ENCODE assay signal across 17 mouse cellular contexts in the genomic region with DNA sequence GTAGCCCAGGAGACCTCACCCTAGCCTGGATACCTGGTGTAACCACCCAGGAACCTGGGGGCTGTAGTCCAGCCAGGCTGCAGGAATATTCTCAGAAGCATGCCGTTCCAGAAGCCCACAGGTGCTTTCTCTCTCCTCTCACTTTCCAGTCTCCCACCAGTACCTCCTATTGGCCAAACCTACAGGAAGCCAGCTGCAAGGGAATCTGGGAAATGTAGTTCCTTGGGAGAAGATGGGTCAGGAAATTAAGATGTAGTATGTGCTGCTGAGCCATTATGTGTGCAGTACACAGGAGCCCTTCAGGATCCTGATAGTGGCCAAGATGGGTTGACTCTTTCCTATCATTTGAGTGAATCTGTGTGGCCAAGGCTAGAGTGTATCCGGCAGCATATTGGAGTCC.
DNase-seq lines count a peak whose midpoint lies in the region; ATAC-seq and TF ChIP-seq lines count a peak whose summit lies in the region.
"Had no signal": no experiment of that assay in that cellular context is flagged by ENCODE, and none has a peak within 500 bp of the region (broad histone marks: within the 10 kb centered on the region; RNA-seq: fewer than 3 reads in every experiment).

No protein-coding gene starts in this region.

- no peak overlapping the region for H3K4me3 ChIP-seq in forebrain, postnatal 0 days (ENCODE audit: low read depth, low read length)
- no peak overlapping the region for H3K4me3 ChIP-seq in forebrain, embryonic 12.5 days (replicated peaks)
- H3K4me3 ChIP-seq: forebrain, embryonic 13.5 days; gastrocnemius, adult 2 months; heart, embryonic 13.5 days; lung, embryonic 15.5 days had no signal

- H3K9me3 ChIP-seq in forebrain, postnatal 0 days (ENCODE audit: low read length) = no peaks in the 10 kb centered on the region
- H3K9me3 ChIP-seq in forebrain, embryonic 12.5 days = no peaks in the 10 kb centered on the region
- H3K9me3 ChIP-seq: forebrain, embryonic 13.5 days; G1E; heart, embryonic 13.5 days; lung, embryonic 15.5 days had no signal

- H3K4me1 ChIP-seq in forebrain, postnatal 0 days (ENCODE audit: insufficient read depth) = peaks cover 8% of the 10 kb centered on the region; the same call in 1 of the 2 replicates
- H3K4me1 ChIP-seq in forebrain, embryonic 12.5 days = peaks cover 11% of the 10 kb centered on the region
- H3K4me1 ChIP-seq: heart, embryonic 13.5 days; lung, embryonic 15.5 days had no signal

- no peak for TF ChIP-seq CTCF in forebrain, postnatal 0 days (IDR thresholded peaks at IDR 0.05; ENCODE audit: low read depth)

- 81% methylated on average over 2 of the region's 2 CpGs for WGBS in forebrain, postnatal 0 days
- 59% methylated on average over 2 of the region's 2 CpGs for WGBS in forebrain, embryonic 12.5 days

- H3K27me3 ChIP-seq in forebrain, postnatal 0 days (ENCODE audit: insufficient read depth, low read length) = no peaks in the 10 kb centered on the region
- H3K27me3 ChIP-seq in forebrain, embryonic 12.5 days = peaks cover 27% of the 10 kb centered on the region
- H3K27me3 ChIP-seq: forebrain, embryonic 13.5 days had no signal

- ATAC-seq in forebrain, postnatal 0 days = peak; percentile 27; the same call in 1 of the 2 replicates
- ATAC-seq in forebrain, embryonic 12.5 days (ENCODE audit: low FRiP score) = no peak
- ATAC-seq in frontal cortex, adult (ENCODE audit: low TSS enrichment) = no peak; the same call in 1 of the 2 replicates
- ATAC-seq: forebrain, embryonic 13.5 days had no signal

- H3K9ac ChIP-seq in forebrain, postnatal 0 days = no peak overlapping the region
- no peak overlapping the region for H3K9ac ChIP-seq in forebrain, embryonic 12.5 days
- H3K9ac ChIP-seq: forebrain, embryonic 13.5 days; heart, embryonic 13.5 days; lung, embryonic 15.5 days had no signal

- H3K4me2 ChIP-seq in forebrain, postnatal 0 days (ENCODE audit: low read depth) = no peak overlapping the region
- no peak overlapping the region for H3K4me2 ChIP-seq in forebrain, embryonic 12.5 days
- H3K4me2 ChIP-seq: forebrain, embryonic 13.5 days; heart, embryonic 13.5 days; lung, embryonic 15.5 days had no signal

- no peak for DNase-seq in forebrain, postnatal 0 days
- peak; percentile 27 for DNase-seq in lung, postnatal 10 days
- DNase-seq in lung, postnatal 25 days (ENCODE audit: low spot score) = no peak
- DNase-seq in ES-CJ7 (ENCODE audit: low read depth, low spot score) (peak; percentile 11), ZHBTc4 (ENCODE audit: low read depth, low spot score) (peak; percentile 18)
- DNase-seq: adrenal gland, postnatal 10 days; cerebellum, adult 2 months; gastrocnemius, adult 2 months; heart, postnatal 36 days; left cerebral cortex, postnatal 4 days; right cerebral cortex, postnatal 14 days had no signal

- no peaks in the 10 kb centered on the region for H3K36me3 ChIP-seq in forebrain, postnatal 0 days (ENCODE audit: insufficient read depth)
- H3K36me3 ChIP-seq in forebrain, embryonic 12.5 days (replicated peaks) = no peaks in the 10 kb centered on the region
- H3K36me3 ChIP-seq: G1E; heart, embryonic 13.5 days; lung, embryonic 15.5 days had no signal

- no peak overlapping the region for H3K27ac ChIP-seq in forebrain, postnatal 0 days (ENCODE audit: low read depth, low read length)
- no peak overlapping the region for H3K27ac ChIP-seq in forebrain, embryonic 12.5 days
- H3K27ac ChIP-seq: forebrain, embryonic 13.5 days; gastrocnemius, adult 2 months; heart, embryonic 13.5 days; lung, embryonic 15.5 days had no signal

Comparison
In these comparisons a context has a peak if more than half of its experiments do, and no peak if none do; other contexts are left out.
1. DNase-seq: peak in lung, postnatal 10 days (single experiment), ES-CJ7 (single experiment) and ZHBTc4 (single experiment); none in forebrain, postnatal 0 days (single experiment) and lung, postnatal 25 days (single experiment).